Mouse (Mus musculus): Measurements from ENCODE around the gene Bricd5. TPM values are rescaled to one million over a fixed set of nuclear protein-coding genes. Genes with fewer than 3 reads are reported as not detected.
"Not testable (repeated sequence)": the region's sequence is repeated elsewhere in the genome, so short reads cannot be mapped to it uniquely, and the experiment has no call there.

Bricd5 gene
- polyA plus RNA-seq, 1 experiment: 1.5 TPM

DNA sequence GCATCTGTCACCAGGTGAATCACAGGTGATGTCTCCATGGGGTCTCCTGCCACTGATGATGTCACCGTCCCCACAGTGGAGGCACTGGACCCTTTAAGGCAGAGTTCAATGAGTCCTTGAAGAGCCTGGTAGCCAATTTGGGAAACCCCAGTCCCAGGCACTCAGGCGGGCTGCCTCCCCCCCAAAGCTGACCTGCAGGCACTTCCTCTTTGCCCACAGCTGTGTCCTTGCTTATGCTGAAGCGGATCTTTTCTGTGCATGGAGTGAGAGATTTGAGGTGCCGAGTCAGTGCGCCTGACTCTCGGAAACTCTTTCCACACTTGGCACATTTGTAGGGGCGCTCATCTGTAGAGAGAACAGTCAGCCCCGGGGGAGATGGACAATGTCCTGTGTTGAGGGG, 27.1 kb upstream of the Bricd5 start:
- H3K27ac ChIP-seq (ENCODE audit: insufficient read depth, low read length): no peak overlapping the region
- H3K4me3 ChIP-seq (ENCODE audit: extremely low read depth, insufficient read depth, insufficient read length): no peak overlapping the region
- no peak for DNase-seq (ENCODE audit: low read depth in 1 of 2, low spot score in 2 of 2)
- peaks cover 50% of the 10 kb centered on the region for H3K36me3 ChIP-seq (ENCODE audit: control insufficient read depth, insufficient read depth, low read length)
- no peaks in the 10 kb centered on the region for H3K4me1 ChIP-seq (ENCODE audit: control insufficient read depth, insufficient read depth, insufficient read length)
- WGBS: 81% methylated on average over 8 of the region's 8 CpGs
- no peak for TF ChIP-seq CTCF (IDR thresholded peaks at IDR 0.05; ENCODE audit: extremely low read depth, insufficient read depth, insufficient read length, insufficient replicate concordance)
- TF ChIP-seq POLR2A (IDR thresholded peaks at IDR 0.05; ENCODE audit: low read depth, low read length): no peak
- no peaks in the 10 kb centered on the region for H3K27me3 ChIP-seq (ENCODE audit: control insufficient read depth, insufficient read depth, low read length)

DNA sequence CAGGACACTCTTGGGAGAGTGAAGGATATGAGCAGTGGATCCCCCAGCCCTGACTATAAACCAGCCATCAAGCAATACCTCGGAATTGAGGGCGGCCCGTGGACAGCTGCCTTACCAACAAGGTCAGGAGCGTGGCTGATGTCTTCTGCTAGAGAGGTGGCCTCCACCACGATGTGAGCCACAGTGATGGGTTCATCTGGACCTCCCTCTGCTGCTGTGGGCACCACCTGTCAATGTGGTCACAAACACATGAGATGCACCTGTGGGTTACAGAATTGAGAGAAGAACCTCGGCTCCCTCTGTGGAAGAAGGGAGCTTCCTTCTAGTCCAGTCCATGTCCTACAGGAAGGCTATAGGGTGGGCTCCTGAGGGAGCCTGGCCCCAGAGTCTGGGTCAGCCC, 24.2 kb upstream of the Bricd5 start:
- H3K36me3 ChIP-seq (ENCODE audit: control insufficient read depth, insufficient read depth, low read length): peaks cover 44% of the 10 kb centered on the region
- no peak for TF ChIP-seq CTCF (IDR thresholded peaks at IDR 0.05; ENCODE audit: extremely low read depth, insufficient read depth, insufficient read length, insufficient replicate concordance)
- no peak for TF ChIP-seq POLR2A (IDR thresholded peaks at IDR 0.05; ENCODE audit: low read depth, low read length)
- no peak for DNase-seq (ENCODE audit: low read depth in 1 of 2, low spot score in 2 of 2)
- WGBS: 78% methylated on average over 6 of the region's 6 CpGs
- no peaks in the 10 kb centered on the region; the same call in 1 of the 2 replicates for H3K4me1 ChIP-seq (ENCODE audit: control insufficient read depth, insufficient read depth, insufficient read length)
- H3K27me3 ChIP-seq (ENCODE audit: control insufficient read depth, insufficient read depth, low read length): no peaks in the 10 kb centered on the region
- H3K4me3 ChIP-seq (ENCODE audit: extremely low read depth, insufficient read depth, insufficient read length): no peak overlapping the region
- H3K27ac ChIP-seq (ENCODE audit: insufficient read depth, low read length): no peak overlapping the region

DNA sequence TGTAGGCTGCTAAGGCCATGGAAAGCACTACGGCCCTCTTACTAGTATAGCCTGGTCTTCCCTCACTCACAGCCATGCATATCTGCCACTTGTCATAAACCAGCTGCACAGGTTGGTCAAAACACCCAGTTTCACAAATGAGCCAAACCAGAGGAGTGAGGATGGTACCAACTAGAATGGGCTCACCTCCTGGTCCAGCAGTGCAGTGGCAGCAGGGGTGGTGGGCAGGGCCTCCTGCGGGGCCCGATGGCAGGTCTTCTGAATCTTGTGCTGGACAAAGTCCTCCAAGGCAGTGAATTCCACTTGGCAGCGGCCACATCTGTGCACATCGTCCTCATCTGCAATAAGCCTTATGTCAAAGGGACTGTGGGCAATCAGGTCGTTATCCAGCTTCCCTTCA, 22.5 kb upstream of the Bricd5 start:
- no peak overlapping the region for H3K27ac ChIP-seq (ENCODE audit: insufficient read depth, low read length)
- H3K4me1 ChIP-seq (ENCODE audit: control insufficient read depth, insufficient read depth, insufficient read length): no peaks in the 10 kb centered on the region; the same call in 1 of the 2 replicates
- no peaks in the 10 kb centered on the region for H3K27me3 ChIP-seq (ENCODE audit: control insufficient read depth, insufficient read depth, low read length)
- DNase-seq (ENCODE audit: low read depth in 1 of 2, low spot score in 2 of 2): no peak
- H3K4me3 ChIP-seq (ENCODE audit: extremely low read depth, insufficient read depth, insufficient read length): no peak overlapping the region
- 97% methylated on average over 6 of the region's 6 CpGs for WGBS
- H3K36me3 ChIP-seq (ENCODE audit: control insufficient read depth, insufficient read depth, low read length): peaks cover 29% of the 10 kb centered on the region
- no peak for TF ChIP-seq CTCF (IDR thresholded peaks at IDR 0.05; ENCODE audit: extremely low read depth, insufficient read depth, insufficient read length, insufficient replicate concordance)
- TF ChIP-seq POLR2A (IDR thresholded peaks at IDR 0.05; ENCODE audit: low read depth, low read length): no peak

DNA sequence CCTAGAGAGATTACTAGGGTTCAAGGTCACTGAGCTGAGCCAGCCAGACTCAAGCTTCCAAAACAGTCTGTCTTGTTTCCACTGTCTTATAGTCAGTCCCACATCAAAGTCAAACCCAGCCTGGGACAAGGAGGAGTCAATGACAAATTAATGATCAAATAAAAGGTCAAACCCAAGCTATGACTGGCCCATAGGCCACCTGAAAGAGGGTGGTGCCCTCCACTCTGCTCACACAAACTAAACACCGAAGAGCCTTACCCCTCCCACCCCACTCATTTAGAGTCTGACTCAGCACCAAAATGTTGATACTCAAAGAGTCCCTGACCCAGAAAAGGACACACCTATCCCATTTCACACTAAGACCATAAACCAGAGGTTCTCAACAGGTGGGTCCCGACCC, 20.3 kb upstream of the Bricd5 start:
- TF ChIP-seq CTCF (IDR thresholded peaks at IDR 0.05; ENCODE audit: extremely low read depth, insufficient read depth, insufficient read length, insufficient replicate concordance): no peak
- TF ChIP-seq POLR2A (IDR thresholded peaks at IDR 0.05; ENCODE audit: low read depth, low read length): no peak
- Histone ChIP-seq H3K27ac (ENCODE audit: insufficient read depth, low read length) (no peak overlapping the region), H3K4me3 (ENCODE audit: extremely low read depth, insufficient read depth, insufficient read length) (no peak overlapping the region), H3K4me1 (ENCODE audit: control insufficient read depth, insufficient read depth, insufficient read length) (no peaks in the 10 kb centered on the region; the same call in 1 of the 2 replicates), H3K27me3 (ENCODE audit: control insufficient read depth, insufficient read depth, low read length) (no peaks in the 10 kb centered on the region), H3K36me3 (ENCODE audit: control insufficient read depth, insufficient read depth, low read length) (peaks cover 9% of the 10 kb centered on the region)
- WGBS: 78% methylated on average over 2 of the region's 2 CpGs
- DNase-seq (ENCODE audit: low read depth in 1 of 2, low spot score in 2 of 2): no peak

DNA sequence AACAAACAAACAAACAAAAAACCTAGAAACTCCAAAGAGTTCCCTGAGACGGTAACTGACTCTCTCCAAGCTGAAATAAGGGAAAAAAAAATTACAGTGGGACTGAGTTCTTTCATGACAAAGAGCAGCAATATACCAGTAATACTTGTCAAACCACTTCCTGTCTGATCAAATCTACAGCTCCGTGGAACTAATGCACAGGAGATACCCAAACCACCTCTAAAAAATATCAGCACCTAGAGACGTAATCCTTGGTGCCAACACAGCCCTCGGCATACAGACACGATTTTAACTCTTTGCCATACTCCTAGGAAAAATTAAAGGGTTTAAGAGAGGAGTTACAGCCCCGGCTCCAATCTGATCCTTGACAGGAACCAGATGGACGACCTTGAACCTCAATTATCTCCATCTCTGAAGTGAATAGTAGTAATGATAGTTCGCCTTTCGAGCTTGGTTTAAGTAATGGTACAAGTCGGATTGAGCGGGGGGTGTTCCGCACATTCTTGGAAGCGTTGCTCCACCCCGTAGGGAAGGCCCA, 19.4 kb upstream of the Bricd5 start:
- peak overlapping the region; percentile 94 for H3K27ac ChIP-seq (ENCODE audit: insufficient read depth, low read length)

DNA sequence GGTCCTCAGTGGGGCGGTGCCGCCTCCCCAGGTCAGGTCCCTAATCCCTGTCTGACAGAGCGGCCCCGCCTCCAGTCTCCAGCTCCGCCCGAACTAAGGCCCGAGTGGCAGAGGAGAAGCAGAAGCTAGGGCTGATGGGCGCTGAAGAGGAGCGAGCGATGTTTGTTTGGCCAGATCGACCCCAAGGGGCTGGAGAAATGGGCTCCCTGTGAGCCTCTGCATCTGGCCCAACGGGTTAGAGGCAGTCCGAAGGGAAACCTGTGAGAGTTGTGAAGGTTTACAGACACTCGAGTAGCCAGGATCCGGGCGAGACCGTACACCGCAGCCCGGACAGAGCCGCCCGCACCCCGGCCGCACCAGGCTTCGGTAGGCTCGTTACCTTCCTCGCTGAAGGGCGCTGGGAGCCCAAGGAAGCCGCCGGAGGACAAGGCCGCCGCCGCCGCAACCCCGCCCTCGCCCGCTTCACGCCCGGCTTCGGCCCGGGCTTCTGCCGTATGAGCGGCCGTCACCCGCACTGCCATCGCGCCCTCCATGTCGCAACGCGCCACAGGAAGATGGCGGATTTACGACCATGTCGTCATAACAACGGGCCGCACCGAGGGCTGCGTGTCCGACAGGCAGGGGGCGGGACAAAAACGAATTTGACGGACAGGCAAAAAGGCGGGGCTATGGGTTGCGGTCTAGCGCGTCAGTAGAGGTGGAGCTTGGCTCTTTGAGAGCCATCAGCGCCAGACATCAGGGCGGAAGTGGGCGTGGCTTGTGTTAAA, 18.7 kb upstream of the Bricd5 start:
- H3K27me3 ChIP-seq (ENCODE audit: control insufficient read depth, insufficient read depth, low read length): no peaks in the 10 kb centered on the region
- WGBS: under 1% methylated on average over 67 of the region's 67 CpGs
- TF ChIP-seq CTCF (IDR thresholded peaks at IDR 0.05; ENCODE audit: extremely low read depth, insufficient read depth, insufficient read length, insufficient replicate concordance): no peak
- peak; percentile 84 for TF ChIP-seq POLR2A (IDR thresholded peaks at IDR 0.05; ENCODE audit: low read depth, low read length)

More for the DNA sequence above, 19.4 kb upstream of the Bricd5 start:
- Histone ChIP-seq H3K4me1 (ENCODE audit: control insufficient read depth, insufficient read depth, insufficient read length) (no peaks in the 10 kb centered on the region; the same call in 1 of the 2 replicates), H3K27me3 (ENCODE audit: control insufficient read depth, insufficient read depth, low read length) (no peaks in the 10 kb centered on the region), H3K4me3 (ENCODE audit: extremely low read depth, insufficient read depth, insufficient read length) (peak overlapping the region; percentile 86), H3K36me3 (ENCODE audit: control insufficient read depth, insufficient read depth, low read length) (peaks cover 6% of the 10 kb centered on the region)
- TF ChIP-seq CTCF (IDR thresholded peaks at IDR 0.05; ENCODE audit: extremely low read depth, insufficient read depth, insufficient read length, insufficient replicate concordance) (no peak), POLR2A (IDR thresholded peaks at IDR 0.05; ENCODE audit: low read depth, low read length) (no peak)
- WGBS: 2% methylated on average over 14 of the region's 14 CpGs
- no peak for DNase-seq (ENCODE audit: low read depth in 1 of 2, low spot score in 2 of 2)

DNA sequence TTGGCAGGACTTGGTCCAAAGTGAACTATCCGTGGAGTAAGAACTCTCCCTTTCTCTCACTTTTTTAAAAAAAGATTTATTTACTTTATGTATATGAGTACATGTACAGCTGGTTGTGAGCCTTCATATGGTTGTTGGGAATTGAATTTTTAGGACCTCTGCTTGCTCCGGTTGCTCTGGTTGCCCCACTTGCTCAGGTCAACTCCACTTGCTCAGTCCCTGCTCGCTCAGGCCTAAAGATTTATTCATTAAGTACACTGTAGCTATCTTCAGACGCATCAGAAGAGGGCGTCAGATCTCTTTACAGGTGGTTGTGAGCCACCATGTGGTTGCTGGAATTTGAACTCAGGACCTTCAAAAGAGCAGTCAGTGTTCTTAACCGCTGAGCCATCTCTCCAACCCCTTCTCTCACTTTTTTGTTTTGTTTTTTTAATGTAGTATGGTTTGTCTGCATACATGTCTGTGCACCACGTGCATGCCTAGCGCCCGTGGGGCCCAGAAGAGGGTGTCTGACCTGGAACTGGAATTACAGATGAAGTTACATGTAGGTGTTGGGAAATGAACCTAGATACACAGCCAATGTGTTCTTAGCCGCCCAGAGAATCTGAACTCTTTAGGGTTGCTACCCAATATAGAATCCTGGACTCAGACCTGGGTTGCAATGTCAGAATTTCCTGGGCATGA, 18.0 kb upstream of the Bricd5 start:
- H3K4me3 ChIP-seq (ENCODE audit: extremely low read depth, insufficient read depth, insufficient read length); DNase-seq (ENCODE audit: low read depth in 1 of 2, low spot score in 2 of 2); H3K27ac ChIP-seq (ENCODE audit: insufficient read depth, low read length); H3K4me1 ChIP-seq (ENCODE audit: control insufficient read depth, insufficient read depth, insufficient read length); H3K27me3 ChIP-seq (ENCODE audit: control insufficient read depth, insufficient read depth, low read length); H3K36me3 ChIP-seq (ENCODE audit: control insufficient read depth, insufficient read depth, low read length): not testable (repeated sequence)
- WGBS: 51% methylated on average over 10 of the region's 10 CpGs

More for the DNA sequence above, 18.7 kb upstream of the Bricd5 start:
- peak overlapping the region; percentile 86 for H3K4me3 ChIP-seq (ENCODE audit: extremely low read depth, insufficient read depth, insufficient read length)
- H3K27ac ChIP-seq (ENCODE audit: insufficient read depth, low read length): peak overlapping the region; percentile 94
- peak; percentile 99 to 100 for DNase-seq (ENCODE audit: low read depth in 1 of 2, low spot score in 2 of 2)
- no peaks in the 10 kb centered on the region; the same call in 1 of the 2 replicates for H3K4me1 ChIP-seq (ENCODE audit: control insufficient read depth, insufficient read depth, insufficient read length)
- peaks cover 2% of the 10 kb centered on the region; the same call in 1 of the 2 replicates for H3K36me3 ChIP-seq (ENCODE audit: control insufficient read depth, insufficient read depth, low read length)
